Mouse (Mus musculus) bone marrow, adult 2 months (tissue): ENCODE results near the gene Aff3.

Experiments
- CTCF ChIP-seq: fragments of 200-500 bp; IDR thresholded peaks from 2 replicates; pipeline ENCODE4 v1.5.1; 2011; ENCODE audit warnings: low read length, control low read depth; ENCODE audit not compliant: control insufficient read depth, insufficient read depth
- POLR2A ChIP-seq: fragments of 200-500 bp; IDR thresholded peaks from 2 replicates; pipeline ENCODE4 v1.6.1; 2011; ENCODE audit warnings: low read depth, mild to moderate bottlenecking, control low read depth, low read length, borderline replicate concordance; ENCODE audit not compliant: control insufficient read depth

DNA sequence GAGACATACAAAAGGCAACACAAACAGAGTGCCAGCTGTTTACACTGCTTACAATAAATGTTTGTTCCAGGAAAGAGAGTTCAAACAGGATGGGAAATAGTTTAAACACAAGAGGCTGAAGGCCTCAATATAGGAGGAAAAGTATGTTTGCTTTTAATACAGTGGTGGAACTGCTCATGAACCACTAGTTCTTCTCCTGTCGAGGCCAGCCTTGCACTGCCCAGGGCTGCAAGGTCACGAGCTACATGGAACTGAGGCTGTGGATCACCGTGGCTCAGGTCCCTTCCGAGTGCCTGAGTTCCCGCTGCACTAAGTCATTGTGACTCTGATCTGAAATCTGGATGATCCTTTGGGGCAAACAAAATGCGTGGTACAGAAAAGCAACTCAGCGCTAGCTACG is 73.6 kb downstream of the Aff3 start:
- TF ChIP-seq CTCF, result no peak
- no peak for TF ChIP-seq POLR2A
